In genomic region chr6:92625923-92626322, GRCm38 (mm10) we compare ENCODE assay signal across 12 mouse cellular contexts.
DNase-seq lines count a peak whose midpoint lies in the region; ATAC-seq and TF ChIP-seq lines count a peak whose summit lies in the region.
"Had no signal": no experiment of that assay in that cellular context is flagged by ENCODE, and none has a peak within 500 bp of the region (broad histone marks: within the 10 kb centered on the region; RNA-seq: fewer than 3 reads in every experiment).

No protein-coding gene starts in this region.

- no peaks in the 10 kb centered on the region for H3K9me3 ChIP-seq in heart, embryonic 11.5 days (replicated peaks; ENCODE audit: control insufficient read depth, low read length)
- H3K9me3 ChIP-seq in lung, embryonic 14.5 days (ENCODE audit: low read depth, low read length), result no peaks in the 10 kb centered on the region
- no peaks in the 10 kb centered on the region for H3K9me3 ChIP-seq in heart, embryonic 12.5 days (replicated peaks)
- no peaks in the 10 kb centered on the region for H3K9me3 ChIP-seq in hindbrain, embryonic 14.5 days (ENCODE audit: control insufficient read depth, low read length)
- H3K9me3 ChIP-seq: embryonic facial prominence, embryonic 13.5 days; forebrain, embryonic 15.5 days; neural tube, embryonic 12.5 days had no signal

- no peak for TF ChIP-seq CTCF in lung, embryonic 14.5 days (IDR thresholded peaks at IDR 0.05; ENCODE audit: low read depth)

- ATAC-seq in heart, embryonic 11.5 days (replicated peaks; ENCODE audit: insufficient number of reproducible peaks, low FRiP score, low TSS enrichment), result no peak
- ATAC-seq in lung, embryonic 14.5 days (ENCODE audit: insufficient read depth), result no peak
- ATAC-seq in heart, embryonic 12.5 days (ENCODE audit: insufficient number of reproducible peaks, low FRiP score), result no peak
- ATAC-seq in hindbrain, embryonic 14.5 days (ENCODE audit: low FRiP score), result no peak
- ATAC-seq: forebrain, embryonic 15.5 days had no signal

- peak; percentile 89 for DNase-seq in heart, adult 11 months
- DNase-seq in lung, embryonic 14.5 days, result peak; percentile 50
- no peak for DNase-seq in lung, postnatal 4 days
- no peak for DNase-seq in hindbrain, embryonic 14.5 days (ENCODE audit: low spot score)
- no peak for DNase-seq in gastrocnemius, postnatal 36 days
- no peak for DNase-seq in urinary bladder, adult 2 months (ENCODE audit: low spot score)
- DNase-seq: lung, adult 18-20 months had no signal

- WGBS in heart, embryonic 11.5 days (ENCODE audit: insufficient replicate concordance), result 74% methylated on average over 1 of the region's 1 CpGs
- 57% methylated on average over 1 of the region's 1 CpGs for WGBS in lung, embryonic 14.5 days
- WGBS in heart, embryonic 12.5 days, result 44% methylated on average over 1 of the region's 1 CpGs
- 79% methylated on average over 1 of the region's 1 CpGs for WGBS in hindbrain, embryonic 14.5 days

- no peak overlapping the region for H3K27ac ChIP-seq in heart, embryonic 11.5 days (ENCODE audit: low read depth, low read length)
- no peak overlapping the region for H3K27ac ChIP-seq in lung, embryonic 14.5 days (ENCODE audit: low read depth)
- H3K27ac ChIP-seq in heart, embryonic 12.5 days (ENCODE audit: poor library complexity, severe bottlenecking), result peak overlapping the region; percentile 6
- H3K27ac ChIP-seq in hindbrain, embryonic 14.5 days, result 0 out of 2 replicates have a peak overlapping the region, but pooled peaks have one; percentile 7
- H3K27ac ChIP-seq: embryonic facial prominence, embryonic 13.5 days; forebrain, embryonic 15.5 days; neural tube, embryonic 12.5 days had no signal

- H3K4me3 ChIP-seq in heart, embryonic 11.5 days (ENCODE audit: low read depth, low read length), result no peak overlapping the region
- no peak overlapping the region for H3K4me3 ChIP-seq in lung, embryonic 14.5 days (ENCODE audit: low read depth, low read length)
- H3K4me3 ChIP-seq in heart, embryonic 12.5 days, result no peak overlapping the region
- no peak overlapping the region for H3K4me3 ChIP-seq in hindbrain, embryonic 14.5 days (replicated peaks; ENCODE audit: low read length)
- H3K4me3 ChIP-seq: embryonic facial prominence, embryonic 13.5 days; forebrain, embryonic 15.5 days; neural tube, embryonic 12.5 days had no signal

- no peaks in the 10 kb centered on the region for H3K36me3 ChIP-seq in heart, embryonic 11.5 days (ENCODE audit: control insufficient read depth, insufficient read depth, low read length)
- H3K36me3 ChIP-seq in lung, embryonic 14.5 days (ENCODE audit: insufficient read depth), result no peaks in the 10 kb centered on the region
- H3K36me3 ChIP-seq in heart, embryonic 12.5 days, result no peaks in the 10 kb centered on the region
- no peaks in the 10 kb centered on the region for H3K36me3 ChIP-seq in hindbrain, embryonic 14.5 days (replicated peaks; ENCODE audit: control insufficient read depth, insufficient read depth)
- H3K36me3 ChIP-seq: embryonic facial prominence, embryonic 13.5 days; forebrain, embryonic 15.5 days; neural tube, embryonic 12.5 days had no signal

- no peaks in the 10 kb centered on the region for H3K4me1 ChIP-seq in heart, embryonic 11.5 days (ENCODE audit: control insufficient read depth, insufficient read depth, low read length)
- no peaks in the 10 kb centered on the region for H3K4me1 ChIP-seq in lung, embryonic 14.5 days (ENCODE audit: insufficient read depth)
- peaks cover 24% of the 10 kb centered on the region for H3K4me1 ChIP-seq in heart, embryonic 12.5 days (replicated peaks)
- peaks cover 23% of the 10 kb centered on the region for H3K4me1 ChIP-seq in hindbrain, embryonic 14.5 days (replicated peaks; ENCODE audit: control insufficient read depth, insufficient read depth, low read length)
- H3K4me1 ChIP-seq: forebrain, embryonic 15.5 days had no signal

- H3K27me3 ChIP-seq in heart, embryonic 11.5 days (ENCODE audit: control insufficient read depth, insufficient read depth, low read length), result no peaks in the 10 kb centered on the region
- H3K27me3 ChIP-seq in lung, embryonic 14.5 days (ENCODE audit: insufficient read depth, low read length), result no peaks in the 10 kb centered on the region
- H3K27me3 ChIP-seq in heart, embryonic 12.5 days (replicated peaks), result no peaks in the 10 kb centered on the region
- H3K27me3 ChIP-seq in hindbrain, embryonic 14.5 days (ENCODE audit: control insufficient read depth, insufficient read depth, low read length), result no peaks in the 10 kb centered on the region
- H3K27me3 ChIP-seq: embryonic facial prominence, embryonic 13.5 days; forebrain, embryonic 15.5 days; neural tube, embryonic 12.5 days had no signal

- no peak overlapping the region for H3K9ac ChIP-seq in heart, embryonic 11.5 days (ENCODE audit: low read depth, low read length)
- no peak overlapping the region for H3K9ac ChIP-seq in lung, embryonic 14.5 days
- H3K9ac ChIP-seq in heart, embryonic 12.5 days, result no peak overlapping the region
- H3K9ac ChIP-seq in hindbrain, embryonic 14.5 days, result no peak overlapping the region
- H3K9ac ChIP-seq: embryonic facial prominence, embryonic 13.5 days; forebrain, embryonic 15.5 days; neural tube, embryonic 12.5 days had no signal

- H3K4me2 ChIP-seq in heart, embryonic 11.5 days, result no peak overlapping the region
- no peak overlapping the region for H3K4me2 ChIP-seq in lung, embryonic 14.5 days
- H3K4me2 ChIP-seq in heart, embryonic 12.5 days, result no peak overlapping the region
- no peak overlapping the region for H3K4me2 ChIP-seq in hindbrain, embryonic 14.5 days (replicated peaks)
- H3K4me2 ChIP-seq: embryonic facial prominence, embryonic 13.5 days; forebrain, embryonic 15.5 days; neural tube, embryonic 12.5 days had no signal

- intact Hi-C loops in gastrocnemius, postnatal 36 days (cut with DNase I), result no loop called here

Comparison
In these comparisons a context has a peak if more than half of its experiments do, and no peak if none do; other contexts are left out.
1. DNase-seq: peak in heart, adult 11 months (single experiment) and lung, embryonic 14.5 days (single experiment); none in lung, postnatal 4 days (0 of 2), hindbrain, embryonic 14.5 days (single experiment), gastrocnemius, postnatal 36 days (0 of 2) and urinary bladder, adult 2 months (single experiment).
2. H3K27ac ChIP-seq: peak in heart, embryonic 12.5 days (single experiment) and hindbrain, embryonic 14.5 days (single experiment); none in heart, embryonic 11.5 days (single experiment) and lung, embryonic 14.5 days (single experiment).